Mouse (Mus musculus) olfactory bulb, adult 2 months (tissue): Measurements from ENCODE around the gene Hist1h2an. TPM values are rescaled to one million over a fixed set of nuclear protein-coding genes. Genes with fewer than 3 reads are reported as not detected.
"Not testable (repeated sequence)": the region's sequence is repeated elsewhere in the genome, so short reads cannot be mapped to it uniquely, and the experiment has no call there.

ENCODE experiments used
- H3K27ac ChIP-seq: fragments of 200-500 bp; 2 replicates; pipeline ENCODE4 v1.5.1; 2012; ENCODE audit warnings: low read depth, low read length; ENCODE audit not compliant: insufficient read depth
- H3K4me1 ChIP-seq: fragments of 200-500 bp; 2 replicates; pipeline ENCODE4 v1.6.1; 2012; ENCODE audit warnings: low read length; ENCODE audit not compliant: control insufficient read depth, insufficient read depth
- H3K4me3 ChIP-seq: fragments of 200-500 bp; 2 replicates; pipeline ENCODE4 v1.5.1; 2012; ENCODE audit warnings: mild to moderate bottlenecking, low read depth, low read length, moderate library complexity; ENCODE audit not compliant: insufficient read depth
- CTCF ChIP-seq: fragments of 200-500 bp; IDR thresholded peaks from 2 replicates; pipeline ENCODE4 v1.5.1; 2012; ENCODE audit warnings: low read depth, mild to moderate bottlenecking, low read length, moderate library complexity; ENCODE audit not compliant: insufficient read depth
- POLR2A ChIP-seq: fragments of 200-500 bp; IDR thresholded peaks from 2 replicates; pipeline ENCODE4 v1.6.1; 2012; ENCODE audit warnings: mild to moderate bottlenecking, low read depth, low read length, moderate library complexity; ENCODE audit not compliant: insufficient read depth
- WGBS: fragments of 180-500 bp; shearing (Covaris S2); methylation state at CpG from one replicate; pipeline ENCODE4 v1.1.7; 2018; 5-methylcytosine and 5-hydroxymethylcytosine counted together
- polyA plus RNA-seq: library from polyadenylated mRNA; stranded (reverse); fragments of >200 nt; gene quantifications from 2 replicates; pipeline ENCODE4 v1.2.4, GENCODE M21; 2012; ENCODE audit warnings: low replicate concordance; ENCODE audit not compliant: missing spikeins, insufficient read depth, insufficient read length

The Hist1h2an gene
- polyA plus RNA-seq, 1 experiment = not detected

GRCm38 (mm10) chr13:21753051-21753523, 33.9 kb downstream of the Hist1h2an start:
- H3K4me1 ChIP-seq = peaks cover 2% of the 10 kb centered on the region; the same call in 1 of the 2 replicates
- H3K27ac ChIP-seq = peak overlapping the region; percentile 93
- H3K4me3 ChIP-seq = peak overlapping the region; percentile 64
- TF ChIP-seq CTCF = no peak
- TF ChIP-seq POLR2A = no peak
- whole genome bisulfite sequencing = 5% methylated on average over 10 of the region's 10 CpGs

DNA sequence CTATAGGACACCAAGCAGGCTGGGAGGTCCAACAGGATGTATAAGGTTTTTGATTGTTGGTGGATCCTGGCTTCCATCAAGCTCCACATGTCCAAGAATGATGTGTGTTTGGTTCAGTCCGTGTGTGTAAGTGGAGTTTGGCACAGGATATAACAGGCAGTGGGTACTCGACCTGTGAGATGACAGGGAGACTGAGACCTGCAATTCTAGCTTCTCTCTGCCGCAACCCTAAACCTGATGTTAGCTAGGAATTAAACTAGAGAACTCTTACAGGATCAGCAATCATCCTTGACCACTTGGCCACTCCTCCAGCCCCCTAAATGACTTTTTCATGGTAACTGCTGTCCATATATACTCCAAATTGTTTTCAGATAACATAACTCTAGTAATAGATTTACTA, 34.7 kb downstream of the Hist1h2an start:
- TF ChIP-seq CTCF (no peak), POLR2A (no peak)
- H3K4me3 ChIP-seq = no peak overlapping the region
- H3K4me1 ChIP-seq = peaks cover 4% of the 10 kb centered on the region; the same call in 1 of the 2 replicates
- H3K27ac ChIP-seq = 0 out of 2 replicates have a peak overlapping the region, but pooled peaks have one; percentile 37
- 45% methylated on average over 3 of the region's 3 CpGs for WGBS

DNA sequence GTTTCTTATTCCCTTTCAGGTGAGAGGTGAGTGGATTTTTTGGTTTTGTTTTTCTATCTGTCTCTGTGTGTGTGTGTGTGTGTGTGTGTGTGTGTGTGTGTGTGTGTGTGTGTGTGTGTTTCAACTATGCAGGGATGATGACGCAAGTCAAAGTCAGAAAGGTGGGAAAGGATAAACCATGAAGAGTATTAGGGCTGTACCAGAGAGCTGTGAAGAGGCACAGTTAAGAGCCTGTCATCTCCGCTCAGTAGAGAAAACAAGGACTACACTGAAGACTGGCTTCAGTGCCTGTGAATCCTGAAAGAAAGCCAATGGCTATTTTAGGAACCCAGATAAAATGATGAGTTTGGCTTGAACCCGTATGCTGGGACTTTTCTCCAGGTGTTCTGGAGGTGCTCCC, 35.2 kb downstream of the Hist1h2an start:
- WGBS = 67% methylated on average over 3 of the region's 3 CpGs
- TF ChIP-seq POLR2A (no peak), CTCF (no peak)
- no peak overlapping the region for H3K4me3 ChIP-seq
- H3K27ac ChIP-seq = no peak overlapping the region
- peaks cover 5% of the 10 kb centered on the region; the same call in 1 of the 2 replicates for H3K4me1 ChIP-seq

DNA sequence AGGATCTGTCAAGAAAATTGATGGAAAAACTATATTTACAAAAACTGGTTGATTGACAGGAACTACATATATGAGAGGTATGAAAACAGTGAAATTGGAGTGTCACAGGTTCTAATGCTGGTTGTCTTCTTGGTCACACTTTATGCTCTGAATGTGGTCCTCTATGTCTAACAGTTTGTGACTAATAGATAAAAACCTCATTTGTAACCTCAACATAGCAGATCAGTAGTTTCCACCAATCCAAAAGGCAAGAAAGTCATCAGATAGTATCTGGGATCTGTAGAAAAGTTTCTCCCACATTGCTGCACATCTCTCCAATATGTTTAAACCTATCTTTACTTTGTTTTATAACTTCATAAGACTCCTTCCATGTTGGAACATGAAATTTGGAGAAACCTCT, 35.6 kb downstream of the Hist1h2an start:
- Histone ChIP-seq H3K27ac (no peak overlapping the region), H3K4me1 (peaks cover 5% of the 10 kb centered on the region; the same call in 1 of the 2 replicates), H3K4me3 (no peak overlapping the region)
- TF ChIP-seq CTCF = no peak
- TF ChIP-seq POLR2A = no peak

- peak within 1 kb of the TSS; percentile 56 for H3K4me3 ChIP-seq
- not testable (repeated sequence) for H3K27ac ChIP-seq, H3K4me1 ChIP-seq
- WGBS = under 1% methylated on average over 49 of the region's 56 CpGs
- peak; percentile 81 for TF ChIP-seq POLR2A
Measured at GRCm38 (mm10) chr13:21750159-21751017, 36.6 kb downstream of the Hist1h2an start, which contains the start of gene Hist1h4k. Gene Hist1h4k, minus strand, starts transcription at chr13:21750505.

- Histone ChIP-seq H3K4me3 (peak overlapping the region; percentile 56), H3K4me1 (peaks cover 5% of the 10 kb centered on the region; the same call in 1 of the 2 replicates), H3K27ac (no peak overlapping the region)
- WGBS = 6% methylated on average over 5 of the region's 5 CpGs
- TF ChIP-seq CTCF = no peak
- no peak for TF ChIP-seq POLR2A
Measured at GRCm38 (mm10) chr13:21749387-21750158, 37.4 kb downstream of the Hist1h2an start.

DNA sequence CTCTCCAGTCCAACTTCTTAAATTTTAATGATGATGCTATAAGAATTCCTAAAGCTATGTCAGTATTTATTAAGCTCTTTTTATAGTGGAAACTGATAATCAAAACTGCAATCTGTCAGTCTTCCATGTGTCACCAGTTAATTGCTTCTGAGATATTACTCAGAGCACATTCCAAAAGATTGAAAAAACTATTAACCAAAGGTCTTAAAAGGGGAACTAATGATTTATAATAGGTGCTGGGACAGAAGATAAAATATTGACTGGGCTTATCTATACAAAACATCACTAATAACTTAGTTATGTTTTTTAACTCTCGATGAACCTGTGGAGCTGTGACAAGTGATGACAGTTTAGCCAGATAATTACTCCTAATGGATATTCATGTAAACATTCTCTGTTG, 42.0 kb downstream of the Hist1h2an start:
- Histone ChIP-seq H3K4me1 (peaks cover 3% of the 10 kb centered on the region; the same call in 1 of the 2 replicates), H3K27ac (no peak overlapping the region), H3K4me3 (no peak overlapping the region)
- WGBS = 87% methylated on average over 1 of the region's 1 CpGs
- TF ChIP-seq CTCF (no peak), POLR2A (no peak)

Other genes starting within 250 kb of the Hist1h2an start
- gene Olfr1366, start 244.4 kb downstream of the Hist1h2an start, polyA plus RNA-seq = not detected in 2 replicates
- not detected in 2 replicates for gene Olfr1535, start 227.3 kb downstream of the Hist1h2an start, polyA plus RNA-seq
- not detected in 2 replicates for gene Olfr1364, start 205.5 kb downstream of the Hist1h2an start, polyA plus RNA-seq
- not detected in 2 replicates for gene Olfr1362, start 173.2 kb downstream of the Hist1h2an start, polyA plus RNA-seq
- gene Olfr11, start 144.7 kb downstream of the Hist1h2an start, polyA plus RNA-seq = not detected in 2 replicates
- gene Olfr1361, start 123.8 kb downstream of the Hist1h2an start, polyA plus RNA-seq = not detected in 2 replicates
- gene Olfr1360, start 109.8 kb downstream of the Hist1h2an start, polyA plus RNA-seq = not detected in 2 replicates
- gene Olfr1359, start 89.1 kb downstream of the Hist1h2an start, polyA plus RNA-seq = not detected in 2 replicates
- not detected in 2 replicates for gene Hist1h2bl, start 71.1 kb downstream of the Hist1h2an start, polyA plus RNA-seq
- gene Hist1h2ai, start 70.8 kb downstream of the Hist1h2an start, polyA plus RNA-seq = not detected in 2 replicates
- not detected in 2 replicates for gene Hist1h3h, start 69.6 kb downstream of the Hist1h2an start, polyA plus RNA-seq
- not detected in 2 replicates for gene Hist1h2bm, start 65.2 kb downstream of the Hist1h2an start, polyA plus RNA-seq
- not detected in 2 replicates for gene Hist1h4j, start 52.2 kb downstream of the Hist1h2an start, polyA plus RNA-seq
- gene Hist1h4k, start 36.7 kb downstream of the Hist1h2an start, polyA plus RNA-seq = not detected in 2 replicates
- not detected in 2 replicates for gene Hist1h2ak, start 33.4 kb downstream of the Hist1h2an start, polyA plus RNA-seq
- not detected in 2 replicates for gene Hist1h2bn, start 33.1 kb downstream of the Hist1h2an start, polyA plus RNA-seq
- gene Hist1h1b, start 6.6 kb downstream of the Hist1h2an start, polyA plus RNA-seq = not detected in 2 replicates
- not detected in 2 replicates for gene Hist1h3i, start 3.8 kb downstream of the Hist1h2an start, polyA plus RNA-seq
- not detected in 2 replicates for gene Hist1h2bp, start 243 bp upstream of the Hist1h2an start, polyA plus RNA-seq
- gene Hist1h2bq, start 23.0 kb upstream of the Hist1h2an start, polyA plus RNA-seq = not detected in 2 replicates
- gene Hist1h2ao, start 23.2 kb upstream of the Hist1h2an start, polyA plus RNA-seq = not detected in 2 replicates
- not detected in 2 replicates for gene Hist1h4m, start 24.5 kb upstream of the Hist1h2an start, polyA plus RNA-seq
- gene Hist1h4n, start 45.0 kb upstream of the Hist1h2an start, polyA plus RNA-seq = not detected in 2 replicates
- not detected in 2 replicates for gene Hist1h2ap, start 46.3 kb upstream of the Hist1h2an start, polyA plus RNA-seq
- gene Hist1h2br, start 46.5 kb upstream of the Hist1h2an start, polyA plus RNA-seq = not detected in 2 replicates
- gene Zfp184, start 157.9 kb upstream of the Hist1h2an start, polyA plus RNA-seq = not detected in 2 replicates
- gene Pom121l2, start 194.0 kb upstream of the Hist1h2an start, polyA plus RNA-seq = not detected in 2 replicates
- gene Prss16, start 222.5 kb upstream of the Hist1h2an start, polyA plus RNA-seq = 263 TPM in 1 of 2 replicates, not detected in the other
- not detected in 2 replicates for gene Hist1h2ah, start 248.3 kb upstream of the Hist1h2an start, polyA plus RNA-seq
- not detected in 2 replicates for gene Hist1h2bk, start 248.7 kb upstream of the Hist1h2an start, polyA plus RNA-seq